19 mouse cellular contexts compared by ENCODE assay signal in the genomic region with DNA sequence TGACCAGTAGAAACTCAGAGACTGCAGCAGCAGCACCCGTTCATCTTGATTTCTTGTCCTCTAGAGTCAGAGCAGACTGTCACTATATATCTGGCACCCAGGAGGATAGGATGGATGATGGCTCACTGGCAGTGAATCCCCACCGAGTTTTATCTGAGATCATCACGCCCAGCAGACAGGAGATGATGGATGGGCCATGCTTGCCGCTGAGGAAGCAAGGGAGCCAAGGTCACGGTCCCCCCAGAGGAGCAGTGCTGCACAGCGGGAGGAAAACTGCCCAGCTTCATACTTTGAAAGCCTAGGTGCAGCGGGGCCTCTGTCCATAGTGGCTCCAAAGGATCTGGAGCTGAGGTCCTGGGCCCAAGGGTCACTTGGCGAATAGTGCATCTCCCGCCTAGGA.
DNase-seq lines count a peak whose midpoint lies in the region; ATAC-seq lines count a peak whose summit lies in the region.
"Had no signal": no experiment of that assay in that cellular context is flagged by ENCODE, and none has a peak within 500 bp of the region (broad histone marks: within the 10 kb centered on the region; RNA-seq: fewer than 3 reads in every experiment).

No protein-coding gene starts in this region.

- peaks cover 51% of the 10 kb centered on the region for H3K4me1 ChIP-seq in hindbrain, embryonic 10.5 days (replicated peaks)
- H3K4me1 ChIP-seq in forebrain, embryonic 13.5 days, result peaks cover 7% of the 10 kb centered on the region

- no peaks in the 10 kb centered on the region for H3K27me3 ChIP-seq in hindbrain, embryonic 10.5 days (ENCODE audit: insufficient read depth, poor library complexity, severe bottlenecking)
- H3K27me3 ChIP-seq in forebrain, embryonic 13.5 days, result no peaks in the 10 kb centered on the region
- H3K27me3 ChIP-seq: embryonic facial prominence, embryonic 12.5 days; limb, embryonic 13.5 days; midbrain, embryonic 12.5 days had no signal

- DNase-seq in embryo, embryonic 10 days (ENCODE audit: low spot score), result peak; percentile 55
- no peak for DNase-seq in embryo, embryonic 9.5 days (ENCODE audit: extremely low spot score)
- peak; percentile 81 to 84 for DNase-seq in adrenal gland, adult (ENCODE audit: inconsistent age in 2 of 2, low spot score in 1 of 2)
- DNase-seq in hindbrain, embryonic 10.5 days (ENCODE audit: low spot score), result no peak
- DNase-seq in neural tube, embryonic 10.5 days (ENCODE audit: extremely low spot score, low spot score), result peak; percentile 41
- DNase-seq in thymus, postnatal 36 days, result no peak
- DNase-seq in spleen, postnatal 10 days (ENCODE audit: low spot score in 2 of 2), result no peak
- DNase-seq: gastrocnemius, postnatal 14 days; heart, postnatal 36 days; kidney, adult 11 months; lung, postnatal 36 days; spleen, adult 18-20 months; thymus, postnatal 14 days had no signal

- H3K36me3 ChIP-seq in hindbrain, embryonic 10.5 days, result no peaks in the 10 kb centered on the region
- H3K36me3 ChIP-seq in forebrain, embryonic 13.5 days (ENCODE audit: poor library complexity, severe bottlenecking), result no peaks in the 10 kb centered on the region
- H3K36me3 ChIP-seq: embryonic facial prominence, embryonic 12.5 days; limb, embryonic 13.5 days; midbrain, embryonic 12.5 days had no signal

- WGBS in hindbrain, embryonic 10.5 days, result 70% methylated on average over 9 of the region's 9 CpGs
- 83% methylated on average over 9 of the region's 9 CpGs for WGBS in forebrain, embryonic 13.5 days

- H3K4me2 ChIP-seq in forebrain, embryonic 13.5 days, result no peak overlapping the region
- H3K4me2 ChIP-seq: embryonic facial prominence, embryonic 12.5 days; limb, embryonic 13.5 days; midbrain, embryonic 12.5 days had no signal

- H3K9ac ChIP-seq in forebrain, embryonic 13.5 days, result no peak overlapping the region
- H3K9ac ChIP-seq: embryonic facial prominence, embryonic 12.5 days; limb, embryonic 13.5 days; midbrain, embryonic 12.5 days had no signal

- 0 out of 2 replicates have a peak overlapping the region, but pooled peaks have one; percentile 45 for H3K27ac ChIP-seq in hindbrain, embryonic 10.5 days
- no peak overlapping the region for H3K27ac ChIP-seq in forebrain, embryonic 13.5 days
- H3K27ac ChIP-seq: embryonic facial prominence, embryonic 12.5 days; left cerebral cortex, adult 2 months; midbrain, embryonic 12.5 days had no signal

- no peaks in the 10 kb centered on the region for H3K9me3 ChIP-seq in hindbrain, embryonic 10.5 days
- H3K9me3 ChIP-seq in forebrain, embryonic 13.5 days (replicated peaks), result no peaks in the 10 kb centered on the region
- H3K9me3 ChIP-seq: embryonic facial prominence, embryonic 12.5 days; limb, embryonic 13.5 days; midbrain, embryonic 12.5 days had no signal

- no peak overlapping the region for H3K4me3 ChIP-seq in hindbrain, embryonic 10.5 days
- no peak overlapping the region for H3K4me3 ChIP-seq in forebrain, embryonic 13.5 days
- H3K4me3 ChIP-seq: embryonic facial prominence, embryonic 12.5 days; left cerebral cortex, adult 2 months; limb, embryonic 13.5 days; midbrain, embryonic 12.5 days; myocyte had no signal

- no peak for ATAC-seq in forebrain, embryonic 13.5 days

Comparison
In these comparisons a context has a peak if more than half of its experiments do, and no peak if none do; other contexts are left out.
1. DNase-seq: peak in embryo, embryonic 10 days (single experiment), adrenal gland, adult (2 of 2) and neural tube, embryonic 10.5 days (single experiment); none in embryo, embryonic 9.5 days (single experiment), hindbrain, embryonic 10.5 days (single experiment), thymus, postnatal 36 days (0 of 2) and spleen, postnatal 10 days (0 of 2).